Mouse (Mus musculus): ENCODE measurements around the gene Pcgf3. TPM values are rescaled to one million over a fixed set of nuclear protein-coding genes. Genes with fewer than 3 reads are reported as not detected.

Pcgf3 gene
- polyA plus RNA-seq, 1 experiment from 2014 or later = 35.6 TPM

DNA sequence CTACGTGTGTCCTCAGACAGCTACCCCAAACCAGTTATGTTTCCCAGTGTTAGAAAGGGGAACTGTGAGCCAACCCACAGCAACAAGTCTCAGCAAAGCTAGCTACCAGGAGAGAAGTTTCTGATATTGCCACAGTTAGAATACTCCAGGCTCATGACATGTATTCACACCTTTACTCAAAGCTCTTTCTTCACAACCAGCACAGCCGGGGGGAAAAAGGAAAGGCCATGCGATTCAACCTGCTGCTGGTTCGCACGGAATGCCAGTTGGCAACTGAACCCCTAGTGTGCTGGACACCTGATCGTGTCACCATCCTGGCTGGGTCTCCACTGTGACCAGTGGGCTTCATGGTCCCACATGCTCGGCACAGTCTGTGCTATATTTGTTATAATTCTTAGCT is 13.2 kb upstream of the Pcgf3 start:
- WGBS = 90% methylated on average over 7 of the region's 7 CpGs
- H3K9ac ChIP-seq (replicated peaks; ENCODE audit: low read depth, low read length) = no peak overlapping the region
- ATAC-seq = no peak

DNA sequence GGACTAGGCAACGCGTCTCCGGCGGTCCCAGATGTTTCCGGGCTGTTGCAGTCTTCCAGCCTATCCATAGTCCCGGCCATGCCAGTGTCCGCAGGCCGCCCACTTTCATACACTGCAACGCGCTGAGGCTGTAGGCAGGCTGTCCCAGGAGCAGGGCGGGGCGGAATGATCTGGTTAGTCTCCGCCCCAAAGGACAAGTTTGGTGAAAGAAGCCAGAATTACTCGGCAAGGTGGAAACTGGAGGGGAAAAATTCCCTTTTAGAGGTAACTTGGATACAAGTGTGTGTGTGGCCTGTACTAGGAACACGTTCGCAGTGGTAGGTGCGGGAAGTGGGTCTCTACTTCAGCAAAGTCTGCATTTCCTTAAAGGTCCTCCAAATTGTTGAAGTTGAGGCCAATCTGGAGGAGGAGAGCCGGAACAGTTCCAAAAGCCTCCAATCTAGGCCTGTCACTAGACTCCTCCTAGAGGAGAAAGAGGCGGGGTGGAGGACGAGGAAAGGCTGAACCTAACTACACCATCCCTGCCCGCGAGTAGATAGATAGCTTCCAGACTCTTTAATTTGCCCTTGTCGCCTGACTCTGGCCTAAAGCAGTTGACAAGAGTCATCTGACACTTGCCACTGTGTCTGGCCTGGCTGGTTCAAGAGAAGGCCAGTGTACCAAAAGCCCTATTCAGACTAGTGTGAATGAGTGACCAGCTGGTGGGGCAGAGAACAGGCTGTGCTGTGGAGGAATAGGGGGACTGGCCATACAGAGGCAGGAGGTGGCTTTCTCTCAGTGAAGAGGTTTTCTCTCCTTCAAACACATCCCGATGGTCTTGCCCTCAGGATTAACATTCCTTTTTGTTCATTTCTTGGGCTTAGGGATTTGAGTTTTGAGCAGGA is 12.0 kb upstream of the Pcgf3 start, which contains the start of gene Mfsd7a:
Mfsd7a (minus strand) TSS at position 107 of the 884 bp plus-strand sequence.
- peak within 1 kb of the TSS; percentile 37 for H3K4me2 ChIP-seq (ENCODE audit: low read length)
- no peaks in the 10 kb centered on the region; the same call in 1 of the 2 replicates for H3K4me1 ChIP-seq (replicated peaks; ENCODE audit: control insufficient read depth, insufficient read depth, low read length)
- H3K27ac ChIP-seq (ENCODE audit: low read length) = no peak within 1 kb of the TSS
- no peaks in the 10 kb centered on the region for H3K9me3 ChIP-seq (ENCODE audit: control insufficient read depth, low read length)
- peak within 1 kb of the TSS; percentile 9; the same call in 1 of the 2 replicates for H3K4me3 ChIP-seq (replicated peaks; ENCODE audit: low read length)
- 18% methylated on average over 24 of the region's 24 CpGs for WGBS
- no peak for ATAC-seq
- H3K27me3 ChIP-seq (replicated peaks; ENCODE audit: control insufficient read depth, insufficient read depth, low read length) = peaks cover 11% of the 10 kb centered on the region
- H3K9ac ChIP-seq (replicated peaks; ENCODE audit: low read depth, low read length) = no peak within 1 kb of the TSS
- H3K36me3 ChIP-seq (ENCODE audit: control insufficient read depth, insufficient read depth) = no peaks in the 10 kb centered on the region

More for the DNA sequence above, 13.2 kb upstream of the Pcgf3 start:
- Histone ChIP-seq H3K27ac (ENCODE audit: low read length) (no peak overlapping the region), H3K9me3 (ENCODE audit: control insufficient read depth, low read length) (no peaks in the 10 kb centered on the region), H3K4me3 (replicated peaks; ENCODE audit: low read length) (no peak overlapping the region), H3K4me1 (replicated peaks; ENCODE audit: control insufficient read depth, insufficient read depth, low read length) (no peaks in the 10 kb centered on the region; the same call in 1 of the 2 replicates), H3K4me2 (ENCODE audit: low read length) (no peak overlapping the region), H3K36me3 (ENCODE audit: control insufficient read depth, insufficient read depth) (no peaks in the 10 kb centered on the region), H3K27me3 (replicated peaks; ENCODE audit: control insufficient read depth, insufficient read depth, low read length) (peaks cover 11% of the 10 kb centered on the region)

GRCm38 (mm10) chr5:108450837-108451540 is 10.0 kb upstream of the Pcgf3 start:
- WGBS = 78% methylated on average over 8 of the region's 8 CpGs
- no peak for ATAC-seq

DNA sequence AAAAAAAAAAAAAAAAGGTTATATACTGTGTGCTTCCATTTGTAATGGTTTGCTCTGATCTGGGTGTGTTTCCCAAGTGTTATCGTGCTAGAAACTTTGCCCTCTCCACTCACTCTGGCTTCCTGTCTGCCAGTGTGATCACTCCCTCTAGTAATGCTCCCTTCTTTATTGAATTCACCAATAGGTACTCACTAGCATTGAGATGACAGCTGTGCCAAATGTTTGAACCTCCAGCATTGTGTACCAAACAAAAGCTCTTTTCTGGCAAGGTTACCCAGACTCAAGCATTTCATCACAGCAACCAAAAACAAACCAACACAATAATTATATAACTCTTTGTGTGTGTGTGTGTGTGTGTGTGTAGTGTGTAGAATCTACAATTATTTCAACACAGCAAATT is 9.4 kb upstream of the Pcgf3 start:
- H3K36me3 ChIP-seq (ENCODE audit: control insufficient read depth, insufficient read depth) = no peaks in the 10 kb centered on the region
- H3K4me3 ChIP-seq (replicated peaks; ENCODE audit: low read length) = no peak overlapping the region
- no peak overlapping the region for H3K27ac ChIP-seq (ENCODE audit: low read length)
- H3K4me1 ChIP-seq (replicated peaks; ENCODE audit: control insufficient read depth, insufficient read depth, low read length) = no peaks in the 10 kb centered on the region; the same call in 1 of the 2 replicates
- no peaks in the 10 kb centered on the region for H3K9me3 ChIP-seq (ENCODE audit: control insufficient read depth, low read length)
- WGBS = 88% methylated on average over 1 of the region's 1 CpGs
- H3K9ac ChIP-seq (replicated peaks; ENCODE audit: low read depth, low read length) = no peak overlapping the region
- peaks cover 11% of the 10 kb centered on the region for H3K27me3 ChIP-seq (replicated peaks; ENCODE audit: control insufficient read depth, insufficient read depth, low read length)
- ATAC-seq = no peak
- H3K4me2 ChIP-seq (ENCODE audit: low read length) = no peak overlapping the region

More at GRCm38 (mm10) chr5:108450837-108451540, 10.0 kb upstream of the Pcgf3 start:
- Histone ChIP-seq H3K27ac (ENCODE audit: low read length) (no peak overlapping the region), H3K9me3 (ENCODE audit: control insufficient read depth, low read length) (no peaks in the 10 kb centered on the region), H3K36me3 (ENCODE audit: control insufficient read depth, insufficient read depth) (no peaks in the 10 kb centered on the region), H3K4me3 (replicated peaks; ENCODE audit: low read length) (no peak overlapping the region), H3K4me2 (ENCODE audit: low read length) (no peak overlapping the region), H3K27me3 (replicated peaks; ENCODE audit: control insufficient read depth, insufficient read depth, low read length) (peaks cover 11% of the 10 kb centered on the region), H3K9ac (replicated peaks; ENCODE audit: low read depth, low read length) (no peak overlapping the region), H3K4me1 (replicated peaks; ENCODE audit: control insufficient read depth, insufficient read depth, low read length) (no peaks in the 10 kb centered on the region; the same call in 1 of the 2 replicates)

DNA sequence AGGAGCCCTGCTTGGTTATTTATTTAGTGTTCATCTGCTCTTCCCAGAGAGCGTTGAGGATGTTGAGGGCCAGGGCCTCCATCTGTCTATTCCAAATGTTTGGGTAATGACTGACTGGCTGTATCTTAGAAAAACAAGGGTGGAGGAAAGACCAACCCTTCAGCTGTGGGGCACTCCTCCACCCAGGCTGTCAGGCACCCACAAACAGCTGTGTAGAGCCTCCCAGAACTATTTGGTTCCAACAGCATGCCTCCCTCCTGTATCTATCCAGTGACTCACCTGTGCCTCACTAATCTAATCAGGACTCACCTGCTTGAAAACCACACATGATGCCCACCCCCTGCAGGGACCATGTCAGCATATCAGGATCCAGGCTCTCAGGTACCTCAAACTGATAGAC is 8.6 kb upstream of the Pcgf3 start:
- Histone ChIP-seq H3K27ac (ENCODE audit: low read length) (no peak overlapping the region), H3K4me3 (replicated peaks; ENCODE audit: low read length) (no peak overlapping the region), H3K4me1 (replicated peaks; ENCODE audit: control insufficient read depth, insufficient read depth, low read length) (no peaks in the 10 kb centered on the region; the same call in 1 of the 2 replicates), H3K9me3 (ENCODE audit: control insufficient read depth, low read length) (no peaks in the 10 kb centered on the region), H3K36me3 (ENCODE audit: control insufficient read depth, insufficient read depth) (no peaks in the 10 kb centered on the region), H3K4me2 (ENCODE audit: low read length) (no peak overlapping the region), H3K27me3 (replicated peaks; ENCODE audit: control insufficient read depth, insufficient read depth, low read length) (peaks cover 11% of the 10 kb centered on the region), H3K9ac (replicated peaks; ENCODE audit: low read depth, low read length) (no peak overlapping the region)
- 97% methylated on average over 1 of the region's 1 CpGs for WGBS
- ATAC-seq = no peak

DNA sequence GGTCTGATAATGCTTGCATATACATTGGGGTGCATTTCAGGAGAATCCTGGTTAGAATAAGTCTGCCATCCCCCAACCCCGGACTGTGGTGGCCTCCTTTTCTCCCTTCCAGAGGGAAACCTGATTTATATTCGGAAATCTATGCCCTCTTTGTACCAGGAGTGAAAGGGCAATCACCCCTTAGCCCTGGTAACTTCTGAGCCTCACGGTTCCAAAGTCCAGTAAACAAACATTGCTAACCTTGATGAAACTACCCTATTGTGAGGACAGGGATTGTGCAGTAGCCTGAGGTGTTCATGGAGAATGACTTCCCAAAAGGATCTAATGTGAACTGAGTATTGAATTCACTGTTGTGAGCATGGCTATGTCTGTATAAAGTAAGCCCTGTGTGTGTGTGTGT is 6.9 kb upstream of the Pcgf3 start:
- Histone ChIP-seq H3K27ac (ENCODE audit: low read length) (no peak overlapping the region), H3K4me2 (ENCODE audit: low read length) (no peak overlapping the region), H3K9me3 (ENCODE audit: control insufficient read depth, low read length) (no peaks in the 10 kb centered on the region), H3K9ac (replicated peaks; ENCODE audit: low read depth, low read length) (no peak overlapping the region), H3K4me3 (replicated peaks; ENCODE audit: low read length) (no peak overlapping the region), H3K36me3 (ENCODE audit: control insufficient read depth, insufficient read depth) (no peaks in the 10 kb centered on the region), H3K27me3 (replicated peaks; ENCODE audit: control insufficient read depth, insufficient read depth, low read length) (peaks cover 13% of the 10 kb centered on the region), H3K4me1 (replicated peaks; ENCODE audit: control insufficient read depth, insufficient read depth, low read length) (no peaks in the 10 kb centered on the region)
- ATAC-seq = no peak
- 45% methylated on average over 3 of the region's 3 CpGs for WGBS

DNA sequence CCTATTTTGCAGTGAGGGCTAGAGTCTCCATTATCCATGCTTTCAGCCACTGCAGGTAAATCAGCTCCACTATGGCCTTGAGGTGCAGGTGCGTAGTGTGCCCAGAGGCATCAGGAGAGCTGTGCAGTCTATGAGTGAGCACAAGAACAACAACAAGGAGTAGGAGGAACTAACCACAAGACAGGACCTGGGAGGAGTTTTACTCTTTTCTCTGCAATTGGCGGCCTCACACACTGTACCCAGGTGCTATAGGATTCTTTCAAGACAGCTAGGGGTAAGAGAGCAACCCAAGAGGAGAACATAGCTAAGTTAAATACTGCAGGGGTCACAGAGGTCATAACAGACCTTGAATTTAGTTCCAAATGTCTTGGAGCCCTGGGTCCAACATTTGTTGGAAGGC is 2.3 kb upstream of the Pcgf3 start:
- WGBS = 74% methylated on average over 2 of the region's 2 CpGs

DNA sequence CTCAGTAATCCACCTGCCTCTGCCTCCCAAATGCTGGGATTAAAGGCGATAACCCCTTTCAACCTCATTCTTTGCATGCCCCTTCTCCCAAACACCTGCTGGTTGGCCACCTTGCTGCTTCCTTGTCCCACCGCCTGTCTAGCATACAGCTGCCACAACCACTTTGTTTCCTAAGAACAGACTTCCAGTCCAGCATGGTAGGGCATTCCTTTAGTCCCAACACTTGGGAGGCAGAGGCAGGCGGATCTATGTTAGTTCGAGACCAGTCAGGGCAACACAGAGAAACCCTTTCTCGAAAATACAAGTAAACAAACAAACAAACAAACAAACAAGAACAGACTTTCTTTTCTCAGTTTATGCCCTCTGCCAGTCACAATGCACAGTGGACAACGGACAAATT is 571 bp upstream of the Pcgf3 start:
- H3K27me3 ChIP-seq (replicated peaks; ENCODE audit: control insufficient read depth, insufficient read depth, low read length) = peaks cover 9% of the 10 kb centered on the region
- peak; percentile 7; the same call in 1 of the 2 replicates for ATAC-seq
- 52% methylated on average over 6 of the region's 6 CpGs for WGBS

More for the DNA sequence above, 2.3 kb upstream of the Pcgf3 start:
- H3K36me3 ChIP-seq (ENCODE audit: control insufficient read depth, insufficient read depth) = no peaks in the 10 kb centered on the region
- no peak for ATAC-seq
- peaks cover 23% of the 10 kb centered on the region for H3K4me1 ChIP-seq (replicated peaks; ENCODE audit: control insufficient read depth, insufficient read depth, low read length)
- no peaks in the 10 kb centered on the region for H3K9me3 ChIP-seq (ENCODE audit: control insufficient read depth, low read length)
- no peak overlapping the region for H3K27ac ChIP-seq (ENCODE audit: low read length)
- H3K4me2 ChIP-seq (ENCODE audit: low read length) = no peak overlapping the region
- H3K4me3 ChIP-seq (replicated peaks; ENCODE audit: low read length) = no peak overlapping the region
- H3K9ac ChIP-seq (replicated peaks; ENCODE audit: low read depth, low read length) = no peak overlapping the region
- peaks cover 9% of the 10 kb centered on the region for H3K27me3 ChIP-seq (replicated peaks; ENCODE audit: control insufficient read depth, insufficient read depth, low read length)

DNA sequence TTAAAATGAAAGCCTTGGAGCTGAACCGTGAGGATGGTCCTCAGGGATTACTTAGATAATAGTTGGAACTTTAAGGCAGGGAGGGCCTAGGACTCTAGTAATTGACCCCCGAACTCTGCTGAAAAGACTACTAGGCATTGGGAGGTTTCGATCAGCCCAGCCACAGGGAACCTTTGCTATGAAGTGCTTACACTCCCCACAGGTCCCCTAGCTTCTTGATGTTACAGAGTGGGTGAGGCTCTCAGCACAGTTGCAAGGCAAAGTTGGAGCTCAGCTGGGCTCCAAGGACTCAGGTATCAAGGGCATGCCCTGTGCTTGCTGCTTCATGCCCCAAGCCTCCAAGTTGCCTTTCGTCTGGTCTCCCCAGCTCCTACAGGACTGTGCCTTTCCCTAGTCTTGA is 1.4 kb downstream of the Pcgf3 start:
- no peak for ATAC-seq
- H3K4me3 ChIP-seq (replicated peaks; ENCODE audit: low read length) = peak overlapping the region; percentile 66
- peak overlapping the region; percentile 99 for H3K4me2 ChIP-seq (ENCODE audit: low read length)
- H3K27me3 ChIP-seq (replicated peaks; ENCODE audit: control insufficient read depth, insufficient read depth, low read length) = peaks cover 9% of the 10 kb centered on the region
- 45% methylated on average over 4 of the region's 4 CpGs for WGBS
- H3K36me3 ChIP-seq (ENCODE audit: control insufficient read depth, insufficient read depth) = no peaks in the 10 kb centered on the region
- no peak overlapping the region for H3K27ac ChIP-seq (ENCODE audit: low read length)
- H3K9me3 ChIP-seq (ENCODE audit: control insufficient read depth, low read length) = no peaks in the 10 kb centered on the region
- peak overlapping the region; percentile 91 for H3K9ac ChIP-seq (replicated peaks; ENCODE audit: low read depth, low read length)
- H3K4me1 ChIP-seq (replicated peaks; ENCODE audit: control insufficient read depth, insufficient read depth, low read length) = peaks cover 53% of the 10 kb centered on the region

More for the DNA sequence above, 571 bp upstream of the Pcgf3 start:
- peaks cover 37% of the 10 kb centered on the region for H3K4me1 ChIP-seq (replicated peaks; ENCODE audit: control insufficient read depth, insufficient read depth, low read length)
- peak overlapping the region; percentile 66 for H3K4me3 ChIP-seq (replicated peaks; ENCODE audit: low read length)
- peak overlapping the region; percentile 58 for H3K9ac ChIP-seq (replicated peaks; ENCODE audit: low read depth, low read length)
- no peak overlapping the region for H3K27ac ChIP-seq (ENCODE audit: low read length)
- H3K9me3 ChIP-seq (ENCODE audit: control insufficient read depth, low read length) = no peaks in the 10 kb centered on the region
- peak overlapping the region; percentile 75 for H3K4me2 ChIP-seq (ENCODE audit: low read length)
- H3K36me3 ChIP-seq (ENCODE audit: control insufficient read depth, insufficient read depth) = no peaks in the 10 kb centered on the region

Data from forebrain, embryonic 16.5 days (tissue).